Mouse (Mus musculus) T-helper 17 cell (primary cell): ENCODE measurements around the gene Gm28308.

Experiments
- in situ Hi-C, 2 experiments: fragments of 300-600 bp; cut with MboI, MseI; formaldehyde crosslinking; loops; 1 replicate in 1 of 2; 2 replicates in 1 of 2; pipeline ENCODE4 v1.15.1; 2025; ENCODE audit warnings: high pct_unique_total_duplicates in 2 of 2

The Gm28308 gene

DNA sequence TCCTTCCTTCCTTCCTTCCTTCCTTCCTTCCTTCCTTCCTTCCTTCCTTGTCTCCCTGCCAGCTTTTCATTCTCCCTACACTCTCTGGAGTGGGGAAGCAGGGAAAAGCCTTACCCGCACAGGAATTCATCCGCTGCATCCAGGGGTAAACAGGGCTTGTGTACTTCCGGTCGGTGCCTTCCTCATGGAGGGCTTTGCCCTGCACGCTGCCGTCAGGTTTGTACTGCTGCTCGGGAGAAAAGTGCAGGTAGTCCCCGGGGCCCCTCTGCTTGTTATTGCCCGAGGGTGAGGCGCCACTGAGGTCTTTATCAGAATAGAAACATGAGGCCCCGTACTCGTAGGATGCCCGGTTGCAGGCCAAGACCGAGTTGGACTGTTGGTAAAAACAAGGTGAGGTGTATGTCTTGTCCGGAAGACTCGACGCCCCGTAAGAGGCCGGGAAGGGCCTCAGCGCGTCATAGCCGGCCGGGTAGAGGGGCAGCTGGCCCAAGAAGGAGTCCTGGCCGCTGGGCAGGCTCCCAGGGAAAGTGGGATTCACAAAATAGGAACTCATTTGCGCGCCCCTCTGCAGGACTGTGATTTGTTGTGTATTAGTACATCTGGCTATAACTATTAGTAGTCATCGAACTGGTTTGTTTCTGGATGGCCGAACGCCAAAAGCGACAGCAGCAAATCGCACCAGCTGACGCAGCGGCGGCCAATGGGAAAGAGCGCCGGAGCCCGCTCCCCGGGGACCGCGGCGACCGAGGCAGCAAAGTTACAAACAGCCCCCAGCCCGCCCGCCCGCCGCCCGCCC, 4.9 kb downstream of the Gm28308 start, which contains the start of gene Hoxa6:
Gene Hoxa6 (minus strand): TSS at position 651 of the 796 bp plus-strand sequence.
- in situ Hi-C loops = no loop called here

- in situ Hi-C loops = no loop called here
Observed at GRCm38 (mm10) chr6:52207684-52207976, 5.5 kb downstream of the Gm28308 start.

- in situ Hi-C loops = no loop called here
Observed at GRCm38 (mm10) chr6:52206882-52207683, 6.1 kb downstream of the Gm28308 start.

- in situ Hi-C loops = no loop called here
Observed at GRCm38 (mm10) chr6:52205638-52206621, 7.2 kb downstream of the Gm28308 start.

DNA sequence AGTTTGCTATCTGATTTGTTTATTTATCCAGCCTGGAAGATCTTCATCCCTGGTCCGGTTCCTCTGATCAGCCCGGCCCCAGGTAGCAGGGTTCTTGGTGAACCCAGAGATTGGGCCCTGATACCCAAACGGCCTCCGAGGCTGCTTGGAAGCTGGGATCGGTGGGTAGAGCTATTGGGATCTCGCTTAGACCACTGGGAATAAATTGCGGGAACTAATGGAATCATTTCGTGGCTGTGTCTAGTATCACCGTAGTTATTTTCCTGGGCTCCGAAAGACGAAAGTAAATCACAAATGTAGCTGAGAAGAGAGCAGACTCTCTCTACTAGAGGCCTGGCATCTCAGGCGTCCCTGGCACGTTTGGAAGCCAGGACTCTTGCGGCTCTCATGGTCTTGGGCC, 7.9 kb downstream of the Gm28308 start:
- in situ Hi-C loops = no loop called here

DNA sequence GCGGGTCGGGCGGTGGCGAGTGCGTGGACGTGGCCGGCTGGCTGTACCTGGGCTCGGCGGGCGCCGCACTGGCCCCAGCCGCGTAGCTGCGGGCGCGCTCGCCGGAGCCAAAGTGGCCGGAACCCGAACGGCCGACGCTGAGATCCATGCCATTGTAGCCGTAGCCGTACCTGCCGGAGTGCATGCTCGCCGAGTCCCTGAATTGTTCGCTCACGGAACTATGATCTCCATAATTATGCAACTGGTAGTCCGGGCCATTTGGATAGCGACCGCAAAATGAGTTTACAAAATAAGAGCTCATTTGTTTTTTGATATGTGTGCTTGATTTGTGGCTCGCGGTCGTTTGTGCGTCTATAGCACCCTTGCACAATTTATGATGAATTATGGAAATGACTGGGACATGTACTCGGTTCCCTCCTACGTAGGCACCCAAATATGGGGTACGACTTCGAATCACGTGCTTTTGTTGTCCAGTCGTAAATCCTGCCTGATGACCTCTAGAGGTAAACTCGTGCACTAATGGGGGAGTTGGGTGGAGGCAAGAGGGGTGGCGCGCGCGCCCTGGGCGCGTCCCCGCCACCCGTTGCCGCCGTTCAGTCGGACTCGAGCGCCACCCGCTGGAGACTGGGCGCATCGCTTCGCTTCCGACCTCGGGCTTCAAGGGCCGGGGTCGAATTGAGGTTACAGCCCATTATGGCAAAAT, 8.9 kb downstream of the Gm28308 start, which contains the start of gene Hoxa5:
Gene Hoxa5 (minus strand): TSS at position 538 of the 703 bp plus-strand sequence.
- in situ Hi-C loops = no loop called here

- in situ Hi-C loops = no loop called here
Observed at GRCm38 (mm10) chr6:52203371-52204049, 9.6 kb downstream of the Gm28308 start.

- in situ Hi-C loops = no loop called here
Observed at GRCm38 (mm10) chr6:52203121-52203370, 10.1 kb downstream of the Gm28308 start.

GRCm38 (mm10) chr6:52202362-52203120, 10.6 kb downstream of the Gm28308 start:
- in situ Hi-C loops = no loop called here

GRCm38 (mm10) chr6:52201269-52201668, 11.9 kb downstream of the Gm28308 start:
- in situ Hi-C loops = no loop called here

DNA sequence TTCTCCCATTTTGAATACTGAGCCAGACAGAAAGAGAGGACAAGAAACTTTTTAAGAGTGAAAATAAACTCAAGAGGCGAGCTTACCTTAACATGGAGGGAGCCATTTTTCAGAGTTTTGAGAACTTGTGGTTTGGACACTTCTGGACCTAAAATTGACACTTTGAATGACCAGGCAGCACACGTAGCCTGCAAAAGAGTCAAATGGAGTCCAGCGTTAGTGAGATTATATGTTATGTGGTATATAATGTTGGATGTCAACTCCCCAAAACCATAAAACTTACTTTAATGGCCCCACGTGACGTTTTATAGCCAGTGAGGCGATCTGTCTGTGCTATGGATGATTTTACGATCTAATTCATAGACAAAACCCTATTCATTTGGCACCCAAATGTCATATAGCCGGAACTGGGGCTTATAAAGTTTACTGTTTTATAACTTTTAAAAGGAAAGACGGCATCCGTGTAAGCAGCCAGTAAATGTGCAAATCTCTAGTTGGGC, 12.3 kb downstream of the Gm28308 start:
- in situ Hi-C loops = no loop called here

DNA sequence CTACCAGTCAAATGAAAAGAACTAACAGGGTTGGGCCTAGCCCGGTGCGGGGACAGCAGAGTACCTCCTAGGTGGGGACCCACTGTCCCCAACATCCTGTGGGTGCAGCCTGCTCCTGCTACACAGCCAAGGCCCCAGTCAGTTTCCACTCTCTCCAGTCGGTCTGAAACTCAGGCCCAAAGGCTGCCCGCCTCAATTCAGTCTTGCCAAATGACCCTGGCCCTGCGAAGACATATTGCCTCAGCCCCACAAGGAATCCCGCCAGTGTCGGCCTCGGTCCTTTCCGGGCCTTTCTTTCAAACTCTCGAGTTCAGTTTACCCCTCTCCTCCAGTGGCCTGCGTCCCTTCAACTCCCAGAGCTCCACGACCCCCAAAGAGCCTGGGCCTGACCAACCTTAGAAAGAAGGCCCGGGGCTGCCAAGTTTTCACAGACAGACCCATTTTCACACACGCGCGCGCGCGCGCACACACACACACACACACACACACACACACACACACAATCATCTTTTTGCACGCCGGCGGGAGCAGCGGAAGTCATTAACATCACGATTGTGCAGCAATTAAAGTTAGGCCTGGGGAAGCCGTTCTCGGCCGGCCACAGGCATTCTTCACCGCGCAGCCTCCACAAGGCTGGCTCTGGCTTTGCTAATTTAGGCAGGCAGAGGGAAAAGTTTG, 12.9 kb downstream of the Gm28308 start:
- in situ Hi-C loops = no loop called here

GRCm38 (mm10) chr6:52197271-52197670, 15.9 kb downstream of the Gm28308 start:
- in situ Hi-C loops = loop anchor here in 1 of 2 experiments (5.0 kb wide), 1 partner anchor 985 kb away; no protein-coding TSS in a partner anchor

GRCm38 (mm10) chr6:52196811-52197210, 16.3 kb downstream of the Gm28308 start:
- in situ Hi-C loops = loop anchor here in 1 of 2 experiments (5.0 kb wide), 1 partner anchor 985 kb away; no protein-coding TSS in a partner anchor

GRCm38 (mm10) chr6:52194690-52195089, 18.4 kb downstream of the Gm28308 start:
- in situ Hi-C loops = loop anchor here in 1 of 2 experiments (5.0 kb wide), 1 partner anchor 982 kb away; no protein-coding TSS in a partner anchor

- in situ Hi-C loops = no loop called here
Observed at GRCm38 (mm10) chr6:52191860-52192550, 21.1 kb downstream of the Gm28308 start.

DNA sequence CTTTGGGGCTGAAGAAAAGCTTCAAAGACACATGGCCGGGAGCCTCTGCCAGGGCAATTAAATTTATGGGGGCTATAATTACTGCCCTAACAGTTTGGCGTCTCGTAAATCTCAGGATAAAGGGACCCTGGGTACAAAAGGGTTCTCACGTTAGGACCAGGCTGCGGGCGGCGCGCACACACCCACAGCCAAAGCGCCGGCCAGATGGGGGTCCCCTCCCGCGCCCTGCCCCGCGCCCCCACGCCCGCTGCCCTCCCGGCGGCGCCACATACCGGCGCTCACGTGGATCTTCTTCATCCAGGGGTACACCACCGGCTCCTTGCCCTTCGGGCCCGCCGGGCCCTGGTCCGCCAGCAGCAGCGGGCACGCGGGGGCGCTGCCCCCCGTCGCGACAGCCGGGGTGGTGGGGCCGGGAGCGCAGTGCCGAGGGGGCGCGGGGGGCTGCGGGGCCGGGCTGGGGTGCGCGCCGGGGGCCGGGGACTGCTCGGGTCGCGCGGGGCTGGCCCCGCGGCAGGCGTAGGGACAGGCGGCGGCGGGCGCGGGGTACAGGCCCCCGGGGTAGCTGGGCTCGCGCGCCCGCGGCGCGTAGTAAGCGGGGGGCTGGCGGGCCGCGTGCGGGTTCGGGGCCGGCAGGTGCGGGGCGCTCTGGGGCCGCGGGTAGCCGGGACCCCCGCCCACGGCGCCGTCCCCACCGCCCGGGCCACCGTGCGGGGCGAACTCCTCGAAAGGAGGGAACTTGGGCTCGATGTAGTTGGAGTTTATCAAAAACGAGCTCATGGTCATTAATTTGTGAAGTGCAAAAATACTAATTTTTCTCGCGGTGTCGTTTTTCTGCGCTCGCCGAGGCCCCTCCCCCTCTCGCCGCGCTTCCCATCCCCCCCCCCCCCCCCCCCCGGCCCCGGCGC, 22.0 kb downstream of the Gm28308 start, which contains the start of gene Hoxa4:
Gene Hoxa4 (minus strand): TSS at position 848 of the 905 bp plus-strand sequence.
- in situ Hi-C loops = no loop called here
